Mouse (Mus musculus): ENCODE data around the gene Traf3ip1. TPM values are rescaled to one million over a fixed set of nuclear protein-coding genes. Genes with fewer than 3 reads are reported as not detected.

Traf3ip1 gene
- polyA plus RNA-seq, 2 experiments = 1.3 to 4.1 TPM

GRCm38 (mm10) chr1:91533961-91534723, 39.7 kb downstream of the Traf3ip1 start:
- DNase-seq (ENCODE audit: low read depth in 3 of 3, low spot score in 3 of 3) (peak in 2 of 3 experiments; percentile 52 to 56), ATAC-seq (ENCODE audit: insufficient read depth) (peak; percentile 26)
- Histone ChIP-seq H3K9ac (replicated peaks) (peak overlapping the region; percentile 66), H3K4me1 (replicated peaks; ENCODE audit: control insufficient read depth in 2 of 2, insufficient read depth in 2 of 2, low read length in 1 of 2) (peaks cover 38 to 39% of the 10 kb centered on the region in 2 experiments), H3K27ac (peak overlapping the region; percentile 84), H3K4me2 (ENCODE audit: low read depth) (peak overlapping the region; percentile 69), H3K4me3 (ENCODE audit: insufficient read depth in 1 of 2, low read depth in 2 of 2, low read length in 2 of 2) (peak overlapping the region; percentile 32 to 41), H3K27me3 (ENCODE audit: control insufficient read depth, insufficient read depth, low read length) (no peaks in the 10 kb centered on the region), H3K9me3 (ENCODE audit: control insufficient read depth, low read length) (no peaks in the 10 kb centered on the region), H3K36me3 (replicated peaks; ENCODE audit: control insufficient read depth, insufficient read depth, low read depth) (no peaks in the 10 kb centered on the region)
- 51% methylated on average over 19 of the region's 19 CpGs for WGBS (ENCODE audit: insufficient replicate concordance)
- TF ChIP-seq CTCF (IDR thresholded peaks at IDR 0.05; ENCODE audit: low read depth) (peak; percentile 80), EP300 (IDR thresholded peaks at IDR 0.05; ENCODE audit: low read depth) (no peak)

GRCm38 (mm10) chr1:91537786-91538569, 43.5 kb downstream of the Traf3ip1 start:
- peak overlapping the region; percentile 92 for H3K27ac ChIP-seq
- 43% methylated on average over 22 of the region's 22 CpGs for WGBS (ENCODE audit: insufficient replicate concordance)
- H3K4me1 ChIP-seq (replicated peaks; ENCODE audit: control insufficient read depth in 2 of 2, insufficient read depth in 2 of 2, low read length in 1 of 2) = peaks cover 52 to 56% of the 10 kb centered on the region in 2 experiments
- H3K4me3 ChIP-seq (ENCODE audit: insufficient read depth in 1 of 2, low read depth in 2 of 2, low read length in 2 of 2) = no peak overlapping the region
- peak overlapping the region; percentile 85 for H3K9ac ChIP-seq (replicated peaks)
- TF ChIP-seq EP300 (IDR thresholded peaks at IDR 0.05; ENCODE audit: low read depth) (no peak), CTCF (IDR thresholded peaks at IDR 0.05; ENCODE audit: low read depth) (peak; percentile 25)
- DNase-seq (ENCODE audit: low read depth in 3 of 3, low spot score in 3 of 3) = no peak
- no peaks in the 10 kb centered on the region for H3K27me3 ChIP-seq (ENCODE audit: control insufficient read depth, insufficient read depth, low read length)
- no peak for ATAC-seq (ENCODE audit: insufficient read depth)
- no peaks in the 10 kb centered on the region for H3K36me3 ChIP-seq (replicated peaks; ENCODE audit: control insufficient read depth, insufficient read depth, low read depth)
- peak overlapping the region; percentile 96 for H3K4me2 ChIP-seq (ENCODE audit: low read depth)
- no peaks in the 10 kb centered on the region for H3K9me3 ChIP-seq (ENCODE audit: control insufficient read depth, low read length)

GRCm38 (mm10) chr1:91538570-91538929, 44.1 kb downstream of the Traf3ip1 start:
- Histone ChIP-seq H3K27me3 (ENCODE audit: control insufficient read depth, insufficient read depth, low read length) (no peaks in the 10 kb centered on the region), H3K9ac (replicated peaks) (peak overlapping the region; percentile 85), H3K4me3 (ENCODE audit: insufficient read depth in 1 of 2, low read depth in 2 of 2, low read length in 2 of 2) (peak overlapping the region in 1 of 2 experiments; percentile 97; a peak in 1 of 4 replicates), H3K4me2 (ENCODE audit: low read depth) (peak overlapping the region; percentile 96), H3K9me3 (ENCODE audit: control insufficient read depth, low read length) (no peaks in the 10 kb centered on the region), H3K4me1 (replicated peaks; ENCODE audit: control insufficient read depth in 2 of 2, insufficient read depth in 2 of 2, low read length in 1 of 2) (peaks cover 53 to 56% of the 10 kb centered on the region in 2 experiments), H3K27ac (peak overlapping the region; percentile 92), H3K36me3 (replicated peaks; ENCODE audit: control insufficient read depth, insufficient read depth, low read depth) (no peaks in the 10 kb centered on the region)
- DNase-seq (ENCODE audit: low read depth in 3 of 3, low spot score in 3 of 3) (no peak), ATAC-seq (ENCODE audit: insufficient read depth) (no peak)
- 41% methylated on average over 1 of the region's 1 CpGs for WGBS (ENCODE audit: insufficient replicate concordance)
- TF ChIP-seq EP300 (IDR thresholded peaks at IDR 0.05; ENCODE audit: low read depth) = no peak

- no peaks in the 10 kb centered on the region for H3K27me3 ChIP-seq (ENCODE audit: control insufficient read depth, insufficient read depth, low read length)
- H3K4me3 ChIP-seq (ENCODE audit: insufficient read depth in 1 of 2, low read depth in 2 of 2, low read length in 2 of 2) = peak overlapping the region; percentile 75 to 97
- H3K9ac ChIP-seq (replicated peaks) = peak overlapping the region; percentile 85
- WGBS (ENCODE audit: insufficient replicate concordance) = 7% methylated on average over 6 of the region's 6 CpGs
- DNase-seq (ENCODE audit: low read depth in 3 of 3, low spot score in 3 of 3) = peak in 2 of 3 experiments; percentile 56 to 58
- H3K9me3 ChIP-seq (ENCODE audit: control insufficient read depth, low read length) = no peaks in the 10 kb centered on the region
- peaks cover 51 to 54% of the 10 kb centered on the region in 2 experiments for H3K4me1 ChIP-seq (replicated peaks; ENCODE audit: control insufficient read depth in 2 of 2, insufficient read depth in 2 of 2, low read length in 1 of 2)
- H3K36me3 ChIP-seq (replicated peaks; ENCODE audit: control insufficient read depth, insufficient read depth, low read depth) = peaks cover 3% of the 10 kb centered on the region
- ATAC-seq (ENCODE audit: insufficient read depth) = peak; percentile 16; the same call in 1 of the 2 replicates
- peak overlapping the region; percentile 96 for H3K4me2 ChIP-seq (ENCODE audit: low read depth)
- no peak for TF ChIP-seq CTCF (IDR thresholded peaks at IDR 0.05; ENCODE audit: low read depth)
- TF ChIP-seq EP300 (IDR thresholded peaks at IDR 0.05; ENCODE audit: low read depth) = no peak
- peak overlapping the region; percentile 92 for H3K27ac ChIP-seq
Observed at GRCm38 (mm10) chr1:91539246-91539645, 44.8 kb downstream of the Traf3ip1 start.
